Mouse (Mus musculus): Measurements from ENCODE around the gene Arhgap25. TPM values are rescaled to one million over a fixed set of nuclear protein-coding genes. Genes with fewer than 3 reads are reported as not detected.

Gene Arhgap25
- total and polyA plus RNA-seq, 3 experiments: 0.49 to 3.1 (median 3.1) TPM

DNA sequence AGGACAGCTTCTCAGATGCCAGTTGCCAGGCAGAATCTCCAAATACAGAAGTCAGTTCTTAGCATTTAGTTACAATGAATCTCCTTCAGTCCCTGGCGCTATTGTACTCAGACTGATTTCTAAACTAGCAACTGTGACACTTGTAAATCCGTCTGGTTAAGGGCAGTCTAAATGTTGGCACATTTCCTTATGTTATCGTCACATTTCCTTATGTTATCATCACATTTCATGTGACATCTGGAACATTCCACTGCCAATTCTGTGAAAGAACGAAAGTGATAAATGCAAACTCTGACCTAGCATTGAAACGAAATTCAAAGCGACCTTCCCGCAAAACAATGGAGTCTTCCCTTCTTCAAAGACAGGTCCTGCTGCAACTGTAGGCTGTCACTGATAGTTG is 87.8 kb downstream of the Arhgap25 start:
- no peak for DNase-seq

- DNase-seq: no peak
Observed at GRCm38 (mm10) chr6:87443253-87443652, 89.8 kb downstream of the Arhgap25 start.

- no peak for DNase-seq
Observed at GRCm38 (mm10) chr6:87436745-87437144, 96.3 kb downstream of the Arhgap25 start.

DNA sequence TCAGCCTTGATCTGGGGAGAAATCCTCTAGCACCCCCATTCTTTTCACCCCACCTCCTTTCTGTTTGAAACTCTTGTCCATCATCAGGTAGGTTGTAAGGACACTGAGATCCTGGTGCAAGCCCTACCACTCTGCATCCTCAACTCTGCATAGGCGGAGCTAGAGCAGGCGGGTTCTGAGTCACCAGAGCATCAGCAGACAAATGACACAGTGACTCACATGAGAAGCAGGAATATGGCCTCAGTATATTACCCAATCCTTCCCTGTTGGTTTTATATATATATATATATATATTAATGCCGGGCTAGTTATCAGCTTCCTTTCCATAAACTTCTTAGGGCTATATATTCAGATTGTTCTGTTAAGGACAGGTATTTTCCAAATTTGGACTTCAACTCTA is 97.3 kb downstream of the Arhgap25 start:
- DNase-seq: no peak

- DNase-seq: no peak
Observed at GRCm38 (mm10) chr6:87428487-87429044, 104.5 kb downstream of the Arhgap25 start, which contains the start of gene Bmp10. Bmp10 (plus strand) TSS chr6:87428994.

DNA sequence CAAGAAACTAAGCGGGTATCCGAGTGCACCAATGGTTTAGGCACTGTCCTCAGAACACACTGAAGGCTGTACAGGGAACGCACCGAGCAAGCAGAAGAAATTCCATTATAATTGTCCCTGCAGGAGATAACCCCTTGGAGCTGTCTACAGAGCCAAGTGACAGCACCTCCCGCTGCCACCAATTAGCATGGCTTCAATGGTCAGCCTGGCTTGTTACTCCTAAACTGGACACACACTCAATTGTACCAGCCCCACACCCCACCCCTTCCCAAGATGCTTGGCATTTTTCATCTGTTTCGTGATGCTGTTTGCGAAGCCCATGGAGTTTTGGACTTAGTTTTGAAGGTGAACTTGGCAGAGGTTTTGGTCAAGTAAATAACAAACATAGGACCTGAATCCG is 105.4 kb downstream of the Arhgap25 start:
- no peak for DNase-seq

GRCm38 (mm10) chr6:87426954-87427353 is 106.1 kb downstream of the Arhgap25 start:
- no peak for DNase-seq

GRCm38 (mm10) chr6:87424037-87424816 is 108.8 kb downstream of the Arhgap25 start:
- peak; percentile 41 for DNase-seq

DNA sequence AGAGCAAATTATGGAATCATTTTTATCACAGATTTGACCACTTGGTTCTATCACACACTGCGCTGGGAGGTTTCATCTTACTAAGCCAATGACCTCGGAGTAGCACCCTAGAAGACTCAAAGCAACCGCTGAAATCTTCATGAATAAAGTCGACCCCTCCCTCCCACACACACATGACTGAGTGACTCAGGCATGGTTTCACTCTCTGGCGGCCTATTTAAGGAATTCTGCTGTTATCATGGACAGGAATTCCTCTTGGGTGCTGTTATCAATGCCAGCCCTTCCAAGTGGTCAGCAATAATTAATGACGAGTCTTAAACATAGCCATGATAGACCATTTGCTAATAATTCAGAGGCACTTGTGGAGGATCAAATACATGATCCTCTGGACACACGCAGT is 110.8 kb downstream of the Arhgap25 start:
- DNase-seq: no peak

DNA sequence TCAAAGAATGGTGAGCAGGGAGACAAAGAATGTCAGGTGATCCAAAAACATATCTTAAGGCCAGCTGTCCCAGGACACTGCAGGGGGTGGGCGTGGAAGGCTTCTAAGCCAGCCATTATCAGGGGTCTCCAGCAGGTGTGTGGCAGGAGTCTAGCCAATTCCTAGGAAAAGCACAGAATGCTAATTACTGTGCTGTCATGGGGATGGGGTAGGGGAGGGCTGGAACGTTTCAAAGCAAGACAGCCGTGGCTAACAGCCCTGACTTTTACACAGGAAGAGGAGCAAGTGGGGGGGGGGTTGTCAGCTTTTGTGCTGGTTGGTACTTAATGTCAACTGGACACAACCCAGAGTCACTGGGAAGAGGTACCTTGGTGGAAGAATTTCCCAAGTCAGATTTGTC is 121.0 kb downstream of the Arhgap25 start:
- DNase-seq: no peak

Other genes with a start within 250 kb of the Arhgap25 start
- 10 to 100 TPM; 14.7 to 21.4 TPM for gene Antxr1, start 197.4 kb downstream of the Arhgap25 start, total RNA-seq (2021)
- 7.3 and 9.1 TPM in 2 replicates for gene Antxr1, start 197.4 kb downstream of the Arhgap25 start, polyA plus RNA-seq (2012; rRNA removed)
- not detected for gene Gkn1, start 182.3 kb downstream of the Arhgap25 start, total RNA-seq (2021)
- 0.16 and 3.5 TPM in 2 replicates for gene Gkn1, start 182.3 kb downstream of the Arhgap25 start, polyA plus RNA-seq (2012; rRNA removed)
- gene Gkn2, start 159.9 kb downstream of the Arhgap25 start, total RNA-seq (2021): not detected
- 1.8 TPM in 1 of 2 replicates, not detected in the other for gene Gkn2, start 159.9 kb downstream of the Arhgap25 start, polyA plus RNA-seq (2012; rRNA removed)
- under 1 TPM; 0.58 to 0.59 TPM for gene Gkn3, start 144.3 kb downstream of the Arhgap25 start, total RNA-seq (2021)
- 0.28 and 0.69 TPM in 2 replicates for gene Gkn3, start 144.3 kb downstream of the Arhgap25 start, polyA plus RNA-seq (2012; rRNA removed)
- gene Bmp10, start 104.3 kb downstream of the Arhgap25 start, total RNA-seq (2021): not detected
- gene Bmp10, start 104.3 kb downstream of the Arhgap25 start, polyA plus RNA-seq (2012; rRNA removed): not detected in 2 replicates
- gene Prokr1, start 57.5 kb upstream of the Arhgap25 start, total RNA-seq (2021): under 1 TPM; 0.37 to 0.93 TPM
- gene Prokr1, start 57.5 kb upstream of the Arhgap25 start, polyA plus RNA-seq (2012; rRNA removed): 0.13 and 0.23 TPM in 2 replicates
- gene Aplf, start 138.9 kb upstream of the Arhgap25 start, total RNA-seq (2021): 1 to 10 TPM; 5.5 to 7.4 TPM
- gene Aplf, start 138.9 kb upstream of the Arhgap25 start, polyA plus RNA-seq (2012; rRNA removed): 2.5 and 3.7 TPM in 2 replicates
- 1 to 10 TPM in 1 of 2 experiments, under 1 TPM in 1; 0.63 to 1.1 TPM for gene Efcc1, start 197.6 kb upstream of the Arhgap25 start, total RNA-seq (2021)
- gene Efcc1, start 197.6 kb upstream of the Arhgap25 start, polyA plus RNA-seq (2012; rRNA removed): 1.1 and 1.4 TPM in 2 replicates
- under 1 TPM in 1 of 2 experiments, not detected in 1; 0.45 TPM for gene Gp9, start 244.8 kb upstream of the Arhgap25 start, total RNA-seq (2021)
- gene Gp9, start 244.8 kb upstream of the Arhgap25 start, polyA plus RNA-seq (2012; rRNA removed): 0.84 and 1.0 TPM in 2 replicates

Measured in adrenal gland, adult 2 months (tissue).